Mouse (Mus musculus): ENCODE measurements around the gene Dock7.

- peak; percentile 64 for TF ChIP-seq CTCF (IDR thresholded peaks at IDR 0.05; ENCODE audit: low read depth, low read length)
- TF ChIP-seq POLR2A (IDR thresholded peaks at IDR 0.05; ENCODE audit: extremely low read depth, insufficient read depth, low read length) = no peak
Observed at GRCm38 (mm10) chr4:98969946-98970345, 150.8 kb downstream of the Dock7 start.
